Mouse (Mus musculus): ENCODE measurements around the gene Snta1. TPM values are rescaled to one million over a fixed set of nuclear protein-coding genes. Genes with fewer than 3 reads are reported as not detected.

Gene Snta1
- polyA plus RNA-seq, 1 experiment from 2014 or later = 4.3 TPM

DNA sequence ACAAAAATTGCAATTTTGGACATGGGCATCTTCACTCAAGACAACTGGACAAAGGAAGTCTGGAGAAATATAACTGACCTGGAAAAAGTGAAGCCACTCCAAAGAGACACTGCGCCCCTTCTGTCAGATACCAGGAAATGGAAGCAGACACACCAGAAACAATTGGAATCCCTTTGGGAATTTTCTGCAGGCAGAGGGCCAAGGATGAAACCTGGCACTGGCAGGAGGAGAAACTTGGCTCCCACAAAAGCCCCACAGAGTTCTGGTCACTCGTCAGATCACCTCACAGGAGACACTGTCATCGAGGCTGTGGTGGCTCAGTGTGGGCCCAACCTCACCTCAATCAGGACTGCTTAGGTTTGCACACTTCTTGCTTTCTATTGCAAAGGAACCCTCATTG, 13.3 kb downstream of the Snta1 start:
- ATAC-seq = no peak
- Histone ChIP-seq H3K4me2 (ENCODE audit: low read depth, low read length) (no peak overlapping the region), H3K4me1 (ENCODE audit: control insufficient read depth, insufficient read depth, low read length) (peaks cover 7% of the 10 kb centered on the region; the same call in 1 of the 2 replicates), H3K4me3 (ENCODE audit: low read length) (no peak overlapping the region), H3K9me3 (ENCODE audit: control insufficient read depth, low read length) (no peaks in the 10 kb centered on the region), H3K9ac (ENCODE audit: low read depth, low read length) (no peak overlapping the region), H3K27me3 (replicated peaks; ENCODE audit: control insufficient read depth, insufficient read depth, low read length) (no peaks in the 10 kb centered on the region), H3K36me3 (ENCODE audit: control insufficient read depth, insufficient read depth, low read length) (no peaks in the 10 kb centered on the region), H3K27ac (ENCODE audit: low read length) (no peak overlapping the region)
- 81% methylated on average over 3 of the region's 3 CpGs for WGBS

DNA sequence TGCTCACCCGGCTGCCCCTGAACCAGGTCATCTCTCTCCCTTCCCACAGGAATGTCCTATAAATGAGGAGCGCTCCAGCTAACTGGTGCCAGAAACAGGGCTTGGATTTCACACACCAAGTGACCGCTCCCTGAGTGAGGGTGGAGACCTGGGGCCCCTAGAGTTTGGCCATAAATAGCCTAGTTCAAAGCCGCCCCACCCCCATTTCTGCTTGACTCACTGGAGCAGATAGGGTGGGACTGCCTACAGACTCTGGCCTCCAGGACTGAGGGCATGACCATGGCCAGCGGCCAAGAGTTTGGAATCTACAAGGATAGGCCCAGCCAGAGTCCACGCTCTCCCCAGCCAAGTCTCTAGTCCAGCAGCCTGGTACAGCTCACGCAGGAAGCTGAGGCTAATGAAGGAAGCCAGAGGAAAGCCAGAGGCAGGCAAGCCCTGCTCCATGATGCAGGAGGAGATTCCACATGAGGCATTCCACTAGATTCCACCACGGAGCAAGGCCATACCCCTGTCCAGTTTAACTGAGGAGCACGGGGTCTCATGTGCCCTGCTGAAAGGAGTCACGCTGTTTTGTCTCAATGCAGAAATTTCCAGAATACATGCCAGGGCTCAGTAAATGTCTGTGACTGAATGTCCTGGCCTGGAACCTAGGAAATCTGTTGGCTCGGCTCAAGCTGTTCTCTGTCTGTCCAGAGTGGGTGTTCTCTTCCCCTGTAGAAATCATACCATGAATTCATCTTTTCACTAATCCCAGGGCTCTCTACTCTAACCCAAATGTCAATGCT, 17.5 kb downstream of the Snta1 start:
- Histone ChIP-seq H3K27ac (ENCODE audit: low read length) (peak overlapping the region; percentile 18; the same call in 1 of the 2 replicates), H3K27me3 (replicated peaks; ENCODE audit: control insufficient read depth, insufficient read depth, low read length) (no peaks in the 10 kb centered on the region), H3K9ac (ENCODE audit: low read depth, low read length) (no peak overlapping the region), H3K4me3 (ENCODE audit: low read length) (no peak overlapping the region), H3K4me2 (ENCODE audit: low read depth, low read length) (no peak overlapping the region), H3K36me3 (ENCODE audit: control insufficient read depth, insufficient read depth, low read length) (no peaks in the 10 kb centered on the region), H3K4me1 (ENCODE audit: control insufficient read depth, insufficient read depth, low read length) (peaks cover 7% of the 10 kb centered on the region; the same call in 1 of the 2 replicates), H3K9me3 (ENCODE audit: control insufficient read depth, low read length) (no peaks in the 10 kb centered on the region)
- 68% methylated on average over 11 of the region's 11 CpGs for WGBS
- peak; percentile 94 for ATAC-seq

DNA sequence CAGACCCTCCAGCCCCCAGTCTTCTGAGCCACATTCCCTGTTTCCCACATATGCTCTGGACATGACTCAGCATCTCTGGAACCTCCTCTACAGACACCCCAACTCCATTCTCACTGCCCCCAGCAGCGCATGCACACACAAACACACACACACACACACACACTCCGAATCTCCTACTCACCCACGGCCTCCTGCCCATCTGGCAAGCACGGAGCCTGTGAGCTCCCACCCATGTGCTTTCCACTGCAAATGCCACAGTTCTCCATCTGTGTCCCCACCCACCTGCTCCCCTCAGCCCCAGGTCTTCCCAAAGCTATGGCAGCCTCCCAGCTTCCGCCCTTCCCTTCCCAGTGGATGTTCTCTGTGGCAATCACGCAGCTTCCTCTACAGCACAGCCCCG, 28.8 kb downstream of the Snta1 start:
- H3K9me3 ChIP-seq (ENCODE audit: control insufficient read depth, low read length) = no peaks in the 10 kb centered on the region
- H3K9ac ChIP-seq (ENCODE audit: low read depth, low read length) = no peak overlapping the region
- no peak for ATAC-seq
- H3K4me3 ChIP-seq (ENCODE audit: low read length) = no peak overlapping the region
- WGBS = 85% methylated on average over 7 of the region's 7 CpGs
- H3K4me2 ChIP-seq (ENCODE audit: low read depth, low read length) = no peak overlapping the region
- no peaks in the 10 kb centered on the region for H3K27me3 ChIP-seq (replicated peaks; ENCODE audit: control insufficient read depth, insufficient read depth, low read length)
- H3K27ac ChIP-seq (ENCODE audit: low read length) = no peak overlapping the region
- H3K4me1 ChIP-seq (ENCODE audit: control insufficient read depth, insufficient read depth, low read length) = no peaks in the 10 kb centered on the region
- no peaks in the 10 kb centered on the region for H3K36me3 ChIP-seq (ENCODE audit: control insufficient read depth, insufficient read depth, low read length)

DNA sequence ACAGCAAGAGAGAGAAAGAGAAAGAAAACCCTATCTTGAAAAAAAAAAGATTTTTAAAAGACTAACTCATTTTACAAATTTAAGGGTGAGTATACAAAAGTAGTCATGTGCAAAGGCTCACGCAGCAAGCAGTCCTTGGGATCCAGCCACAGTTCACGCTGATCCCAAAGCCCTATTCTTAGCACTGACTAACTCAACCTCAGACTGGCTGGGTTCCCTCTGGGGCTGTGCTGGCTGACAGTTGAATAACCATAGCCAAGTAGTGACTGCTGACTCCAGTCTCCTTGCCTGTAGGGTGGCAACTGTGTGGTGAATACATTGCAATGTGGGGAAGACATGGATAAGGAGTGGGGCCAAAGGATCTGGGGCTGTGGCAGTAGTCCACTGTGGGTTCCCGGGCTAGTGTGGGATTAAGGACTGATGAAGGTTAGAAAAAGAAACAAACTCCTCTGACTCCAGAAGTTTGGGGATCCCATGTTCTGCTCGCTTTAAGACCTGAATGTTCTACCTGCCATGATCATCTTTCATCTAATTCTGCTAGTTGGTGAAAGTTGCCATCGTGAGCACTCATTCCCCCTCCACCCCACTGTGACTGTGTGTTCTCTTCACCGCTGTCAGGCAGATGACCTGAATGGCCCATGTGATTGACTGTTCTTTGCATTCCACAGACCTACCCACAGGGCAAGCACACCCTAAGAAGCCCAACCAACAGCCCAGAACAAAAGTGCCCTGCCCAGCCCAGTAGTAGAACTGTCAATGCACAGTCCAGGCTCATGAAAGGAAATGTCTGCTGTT, 32.9 kb downstream of the Snta1 start:
- 85% methylated on average over 6 of the region's 6 CpGs for WGBS
- no peak overlapping the region for H3K4me3 ChIP-seq (ENCODE audit: low read length)

DNA sequence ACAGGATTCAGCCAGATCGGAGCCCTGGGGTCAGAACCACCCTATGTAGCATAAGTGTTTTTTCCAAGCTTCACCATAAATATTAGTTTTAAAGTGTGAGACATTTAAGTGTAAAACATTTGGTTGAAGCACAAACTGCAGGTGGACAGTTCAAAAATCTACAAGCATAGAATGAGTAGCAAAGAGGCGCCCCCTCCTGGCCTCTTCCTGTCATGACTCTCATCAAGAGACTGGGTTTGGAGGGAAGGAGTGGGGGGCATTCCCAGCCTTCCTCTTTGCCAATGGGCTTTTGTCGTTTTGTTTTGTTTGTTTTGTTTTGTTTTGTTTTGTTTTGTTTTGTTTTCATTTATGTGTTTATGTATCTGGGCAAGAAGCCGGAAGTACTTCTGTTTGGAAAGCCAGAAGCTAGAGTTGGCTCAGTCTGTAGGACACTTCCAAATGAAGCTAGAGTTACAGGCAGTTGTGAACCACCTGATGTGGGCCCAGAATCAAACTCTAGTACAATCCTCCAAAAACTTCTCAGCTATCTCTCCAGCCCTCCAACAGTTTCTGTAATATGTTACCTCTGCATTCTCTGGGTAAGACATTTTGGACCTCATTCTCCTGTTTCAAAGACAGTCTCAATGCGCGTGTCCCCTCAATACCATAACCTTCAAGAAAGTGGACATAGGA, 33.8 kb downstream of the Snta1 start:
- 59% methylated on average over 6 of the region's 6 CpGs for WGBS
- H3K9me3 ChIP-seq (ENCODE audit: control insufficient read depth, low read length) = no peaks in the 10 kb centered on the region

More for the DNA sequence above, 32.9 kb downstream of the Snta1 start:
- Histone ChIP-seq H3K9me3 (ENCODE audit: control insufficient read depth, low read length) (no peaks in the 10 kb centered on the region), H3K36me3 (ENCODE audit: control insufficient read depth, insufficient read depth, low read length) (no peaks in the 10 kb centered on the region), H3K27me3 (replicated peaks; ENCODE audit: control insufficient read depth, insufficient read depth, low read length) (no peaks in the 10 kb centered on the region), H3K4me2 (ENCODE audit: low read depth, low read length) (no peak overlapping the region), H3K9ac (ENCODE audit: low read depth, low read length) (no peak overlapping the region), H3K4me1 (ENCODE audit: control insufficient read depth, insufficient read depth, low read length) (peaks cover 4% of the 10 kb centered on the region; the same call in 1 of the 2 replicates), H3K27ac (ENCODE audit: low read length) (no peak overlapping the region)
- no peak for ATAC-seq

DNA sequence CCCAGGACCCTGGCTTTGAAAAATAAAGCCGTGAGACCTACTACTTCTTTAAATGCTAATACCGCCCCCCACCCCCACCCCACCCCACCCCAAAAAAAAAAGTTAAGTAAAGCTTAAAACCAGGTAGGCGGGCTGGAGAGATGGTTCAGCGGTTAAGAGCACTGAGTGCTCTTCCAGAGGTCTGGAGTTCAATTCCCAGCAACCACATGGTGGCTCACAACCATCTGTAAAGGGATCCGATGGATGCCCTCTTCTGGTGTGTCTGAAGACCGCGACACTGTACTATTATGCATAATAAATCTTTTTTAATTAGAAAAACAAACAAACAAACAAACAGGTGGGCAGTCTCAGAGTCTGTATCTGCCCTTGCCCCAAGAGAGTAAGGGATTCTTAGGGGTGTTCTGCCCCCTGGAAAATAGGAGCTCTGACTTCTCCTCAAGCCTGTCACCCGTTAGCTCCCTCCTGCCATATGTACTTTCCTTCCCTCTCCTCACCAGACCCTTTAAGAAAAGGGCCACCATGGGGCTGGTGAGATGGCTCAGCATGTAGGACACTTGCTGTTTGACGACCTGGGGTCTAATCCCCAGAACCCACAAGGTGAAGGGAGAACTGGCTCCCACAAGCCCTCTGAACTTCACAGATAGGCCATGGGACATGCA, 34.9 kb downstream of the Snta1 start, which contains the start of gene Cdk5rap1:
Cdk5rap1 (minus strand) TSS at position 169 of the 659 bp plus-strand sequence.
- no peaks in the 10 kb centered on the region for H3K27me3 ChIP-seq (replicated peaks; ENCODE audit: control insufficient read depth, insufficient read depth, low read length)
- ATAC-seq = peak; percentile 43
- peak within 1 kb of the TSS; percentile 98 for H3K27ac ChIP-seq (ENCODE audit: low read length)
- H3K36me3 ChIP-seq (ENCODE audit: control insufficient read depth, insufficient read depth, low read length) = no peaks in the 10 kb centered on the region
- H3K4me1 ChIP-seq (ENCODE audit: control insufficient read depth, insufficient read depth, low read length) = peaks cover 4% of the 10 kb centered on the region; the same call in 1 of the 2 replicates
- peak within 1 kb of the TSS; percentile 99 for H3K9ac ChIP-seq (ENCODE audit: low read depth, low read length)
- peak within 1 kb of the TSS; percentile 69 for H3K4me2 ChIP-seq (ENCODE audit: low read depth, low read length)
- H3K9me3 ChIP-seq (ENCODE audit: control insufficient read depth, low read length) = no peaks in the 10 kb centered on the region
- 17% methylated on average over 9 of the region's 9 CpGs for WGBS
- H3K4me3 ChIP-seq (ENCODE audit: low read length) = peak within 1 kb of the TSS; percentile 90

More for the DNA sequence above, 33.8 kb downstream of the Snta1 start:
- peaks cover 4% of the 10 kb centered on the region; the same call in 1 of the 2 replicates for H3K4me1 ChIP-seq (ENCODE audit: control insufficient read depth, insufficient read depth, low read length)
- no peaks in the 10 kb centered on the region for H3K36me3 ChIP-seq (ENCODE audit: control insufficient read depth, insufficient read depth, low read length)
- no peak for ATAC-seq
- H3K27ac ChIP-seq (ENCODE audit: low read length) = no peak overlapping the region
- H3K27me3 ChIP-seq (replicated peaks; ENCODE audit: control insufficient read depth, insufficient read depth, low read length) = no peaks in the 10 kb centered on the region
- no peak overlapping the region for H3K9ac ChIP-seq (ENCODE audit: low read depth, low read length)
- H3K4me2 ChIP-seq (ENCODE audit: low read depth, low read length) = no peak overlapping the region
- H3K4me3 ChIP-seq (ENCODE audit: low read length) = no peak overlapping the region

DNA sequence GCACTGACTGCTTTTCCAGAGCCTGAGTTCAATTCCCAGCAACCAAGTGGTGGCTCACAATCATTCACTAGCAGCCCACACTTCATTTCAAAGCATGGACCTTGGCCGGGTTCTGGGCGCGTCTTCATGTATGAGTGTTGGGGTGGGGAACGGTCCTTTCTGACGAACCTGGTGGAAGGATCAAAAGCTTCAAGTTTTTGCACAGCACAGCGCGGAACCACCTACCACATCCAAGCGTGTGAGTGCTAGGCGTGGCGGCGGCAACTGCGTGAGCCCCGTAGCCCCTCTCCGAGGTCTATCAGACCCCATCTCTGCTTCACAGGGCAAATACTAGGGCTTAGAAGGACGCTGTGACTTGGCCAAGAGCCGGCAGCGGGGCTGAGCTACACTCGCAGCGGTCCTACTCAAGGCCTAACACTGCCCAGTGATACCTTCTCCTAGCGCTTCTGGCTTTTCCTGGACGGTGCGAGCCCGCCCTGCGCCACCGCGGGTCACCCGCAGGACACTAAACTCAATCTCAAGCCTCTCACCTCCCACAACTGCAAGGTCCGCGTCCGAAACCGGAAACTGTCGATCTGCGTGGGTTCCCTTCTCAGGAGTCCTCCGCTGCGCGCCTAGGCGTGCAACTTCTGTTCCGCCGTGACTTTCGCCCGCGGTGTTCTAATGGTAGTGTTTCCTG, 35.6 kb downstream of the Snta1 start:
- WGBS = under 1% methylated on average over 42 of the region's 42 CpGs
- ATAC-seq = peak; percentile 90

DNA sequence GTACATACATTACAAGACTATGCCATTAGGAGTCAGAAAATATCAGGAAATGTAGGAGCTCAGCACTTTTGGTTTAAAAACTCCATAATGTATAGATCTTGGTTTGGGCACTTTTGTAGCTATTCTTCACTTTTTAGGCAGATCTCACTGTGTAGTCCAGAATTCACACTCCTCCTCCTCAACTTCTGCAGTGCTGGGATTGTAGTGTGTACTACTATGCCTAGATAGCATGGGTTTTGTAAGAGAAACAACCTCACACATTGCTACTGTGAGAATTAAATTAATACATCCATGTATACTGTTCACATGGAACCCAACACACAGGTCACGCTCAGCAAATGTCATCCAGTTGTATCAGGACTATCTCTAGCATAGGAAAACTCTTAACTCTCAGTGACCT, 40.4 kb downstream of the Snta1 start:
- H3K9ac ChIP-seq (ENCODE audit: low read depth, low read length) = no peak overlapping the region
- no peak overlapping the region for H3K4me3 ChIP-seq (ENCODE audit: low read length)
- peaks cover 4% of the 10 kb centered on the region for H3K36me3 ChIP-seq (ENCODE audit: control insufficient read depth, insufficient read depth, low read length)
- no peaks in the 10 kb centered on the region for H3K9me3 ChIP-seq (ENCODE audit: control insufficient read depth, low read length)
- 96% methylated on average over 1 of the region's 1 CpGs for WGBS
- H3K4me2 ChIP-seq (ENCODE audit: low read depth, low read length) = no peak overlapping the region
- peaks cover 4% of the 10 kb centered on the region; the same call in 1 of the 2 replicates for H3K4me1 ChIP-seq (ENCODE audit: control insufficient read depth, insufficient read depth, low read length)
- no peaks in the 10 kb centered on the region for H3K27me3 ChIP-seq (replicated peaks; ENCODE audit: control insufficient read depth, insufficient read depth, low read length)
- H3K27ac ChIP-seq (ENCODE audit: low read length) = no peak overlapping the region
- ATAC-seq = no peak

More for the DNA sequence above, 35.6 kb downstream of the Snta1 start:
- H3K9ac ChIP-seq (ENCODE audit: low read depth, low read length) = peak overlapping the region; percentile 99
- H3K4me3 ChIP-seq (ENCODE audit: low read length) = peak overlapping the region; percentile 90
- peak overlapping the region; percentile 69 for H3K4me2 ChIP-seq (ENCODE audit: low read depth, low read length)
- no peaks in the 10 kb centered on the region for H3K36me3 ChIP-seq (ENCODE audit: control insufficient read depth, insufficient read depth, low read length)
- H3K27ac ChIP-seq (ENCODE audit: low read length) = peak overlapping the region; percentile 98
- no peaks in the 10 kb centered on the region for H3K9me3 ChIP-seq (ENCODE audit: control insufficient read depth, low read length)
- no peaks in the 10 kb centered on the region for H3K27me3 ChIP-seq (replicated peaks; ENCODE audit: control insufficient read depth, insufficient read depth, low read length)
- H3K4me1 ChIP-seq (ENCODE audit: control insufficient read depth, insufficient read depth, low read length) = peaks cover 4% of the 10 kb centered on the region; the same call in 1 of the 2 replicates
